In genomic region chr1:43215601-43216000, GRCm38 (mm10) we compare ENCODE assay signal across 19 mouse cellular contexts. TPM values are rescaled to one million over a fixed set of nuclear protein-coding genes. Genes with fewer than 3 reads are reported as not detected.
DNase-seq lines count a peak whose midpoint lies in the region; ATAC-seq and TF ChIP-seq lines count a peak whose summit lies in the region.
"Had no signal": no experiment of that assay in that cellular context is flagged by ENCODE, and none has a peak within 500 bp of the region (broad histone marks: within the 10 kb centered on the region; RNA-seq: fewer than 3 reads in every experiment).

No protein-coding gene starts in this region.

- H3K27me3 ChIP-seq in heart, embryonic 15.5 days = no peaks in the 10 kb centered on the region
- H3K27me3 ChIP-seq in kidney, embryonic 15.5 days = no peaks in the 10 kb centered on the region
- H3K27me3 ChIP-seq in stomach, embryonic 14.5 days (ENCODE audit: control insufficient read depth, insufficient read depth, low read length) = no peaks in the 10 kb centered on the region
- H3K27me3 ChIP-seq in stomach, postnatal 0 days (ENCODE audit: control insufficient read depth, insufficient read depth, low read length) = no peaks in the 10 kb centered on the region
- H3K27me3 ChIP-seq in stomach, embryonic 16.5 days (ENCODE audit: control insufficient read depth, insufficient read depth, low read length) = no peaks in the 10 kb centered on the region
- no peaks in the 10 kb centered on the region for H3K27me3 ChIP-seq in midbrain, embryonic 16.5 days (ENCODE audit: control insufficient read depth, insufficient read depth, low read depth, low read length)
- H3K27me3 ChIP-seq: embryonic facial prominence, embryonic 13.5 days; forebrain, embryonic 15.5 days; liver, embryonic 13.5 days had no signal

- H3K4me2 ChIP-seq in heart, embryonic 15.5 days = no peak overlapping the region
- no peak overlapping the region for H3K4me2 ChIP-seq in kidney, embryonic 15.5 days
- H3K4me2 ChIP-seq in stomach, embryonic 14.5 days (replicated peaks; ENCODE audit: low read depth, low read length) = no peak overlapping the region
- H3K4me2 ChIP-seq in stomach, postnatal 0 days (replicated peaks; ENCODE audit: low read depth) = no peak overlapping the region
- H3K4me2 ChIP-seq in stomach, embryonic 16.5 days (ENCODE audit: low read depth, low read length) = no peak overlapping the region
- H3K4me2 ChIP-seq in midbrain, embryonic 16.5 days (ENCODE audit: low read length) = no peak overlapping the region
- H3K4me2 ChIP-seq: embryonic facial prominence, embryonic 13.5 days; forebrain, embryonic 15.5 days; liver, embryonic 13.5 days had no signal

- ATAC-seq in heart, embryonic 15.5 days (replicated peaks; ENCODE audit: insufficient number of reproducible peaks, insufficient read depth, low FRiP score, low read depth) = no peak
- ATAC-seq in kidney, embryonic 15.5 days (replicated peaks; ENCODE audit: low FRiP score) = no peak; the same call in 1 of the 2 replicates
- peak; percentile 49; the same call in 1 of the 2 replicates for ATAC-seq in stomach, embryonic 14.5 days (ENCODE audit: insufficient number of reproducible peaks, insufficient read depth, low FRiP score, low read depth)
- ATAC-seq in stomach, postnatal 0 days (ENCODE audit: low FRiP score, low TSS enrichment) = no peak; the same call in 1 of the 2 replicates
- ATAC-seq in stomach, embryonic 16.5 days (ENCODE audit: insufficient read depth, low FRiP score) = peak; percentile 66; the same call in 1 of the 2 replicates
- no peak for ATAC-seq in midbrain, embryonic 16.5 days
- ATAC-seq: forebrain, embryonic 15.5 days had no signal

- TF ChIP-seq CTCF in stomach, postnatal 0 days (IDR thresholded peaks at IDR 0.05; ENCODE audit: low read depth) = no peak

- H3K4me1 ChIP-seq in heart, embryonic 15.5 days (replicated peaks) = peaks cover 31% of the 10 kb centered on the region
- H3K4me1 ChIP-seq in kidney, embryonic 15.5 days = peaks cover 13% of the 10 kb centered on the region; the same call in 1 of the 2 replicates
- H3K4me1 ChIP-seq in stomach, embryonic 14.5 days (ENCODE audit: control insufficient read depth, insufficient read depth, low read length) = peaks cover 2% of the 10 kb centered on the region; the same call in 1 of the 2 replicates
- H3K4me1 ChIP-seq in stomach, postnatal 0 days (replicated peaks; ENCODE audit: control insufficient read depth, insufficient read depth) = no peaks in the 10 kb centered on the region; the same call in 1 of the 2 replicates
- peaks cover 16% of the 10 kb centered on the region for H3K4me1 ChIP-seq in stomach, embryonic 16.5 days (ENCODE audit: control insufficient read depth, insufficient read depth, low read length)
- no peaks in the 10 kb centered on the region for H3K4me1 ChIP-seq in midbrain, embryonic 16.5 days (ENCODE audit: control insufficient read depth, insufficient read depth, low read length)
- H3K4me1 ChIP-seq: embryonic facial prominence, embryonic 13.5 days; forebrain, embryonic 15.5 days; liver, embryonic 13.5 days; megakaryocyte, embryonic 14.5 days had no signal

- DNase-seq in heart, adult 9 months (ENCODE audit: low spot score in 2 of 2) = no peak
- no peak for DNase-seq in kidney, postnatal 4 days
- DNase-seq in stomach, postnatal 0 days (ENCODE audit: low spot score) = no peak
- DNase-seq: cerebellum, adult 2 months; kidney, postnatal 14 days; left cerebral cortex, postnatal 4 days; liver, embryonic 13.5 days; midbrain, embryonic 14.5 days; thymus, adult 2 months had no signal

- no peaks in the 10 kb centered on the region for H3K36me3 ChIP-seq in heart, embryonic 15.5 days
- no peaks in the 10 kb centered on the region for H3K36me3 ChIP-seq in kidney, embryonic 15.5 days
- no peaks in the 10 kb centered on the region for H3K36me3 ChIP-seq in stomach, embryonic 14.5 days (ENCODE audit: control insufficient read depth, insufficient read depth, low read length)
- H3K36me3 ChIP-seq in stomach, postnatal 0 days (ENCODE audit: control insufficient read depth, insufficient read depth, low read length) = no peaks in the 10 kb centered on the region
- H3K36me3 ChIP-seq in stomach, embryonic 16.5 days (ENCODE audit: control insufficient read depth, insufficient read depth, low read length) = no peaks in the 10 kb centered on the region
- H3K36me3 ChIP-seq in midbrain, embryonic 16.5 days (ENCODE audit: control insufficient read depth, insufficient read depth, low read length) = no peaks in the 10 kb centered on the region
- H3K36me3 ChIP-seq: embryonic facial prominence, embryonic 13.5 days; forebrain, embryonic 15.5 days; liver, embryonic 13.5 days had no signal

- no peak for TF ChIP-seq EP300 in stomach, postnatal 0 days (optimal IDR thresholded peaks at IDR 0.05)

- no peak overlapping the region for H3K9ac ChIP-seq in heart, embryonic 15.5 days
- H3K9ac ChIP-seq in kidney, embryonic 15.5 days = no peak overlapping the region
- no peak overlapping the region for H3K9ac ChIP-seq in stomach, embryonic 14.5 days (replicated peaks; ENCODE audit: low read depth, low read length)
- no peak overlapping the region for H3K9ac ChIP-seq in stomach, postnatal 0 days (ENCODE audit: low read length)
- no peak overlapping the region for H3K9ac ChIP-seq in stomach, embryonic 16.5 days (ENCODE audit: low read length)
- no peak overlapping the region for H3K9ac ChIP-seq in midbrain, embryonic 16.5 days (ENCODE audit: low read depth, low read length)
- H3K9ac ChIP-seq: embryonic facial prominence, embryonic 13.5 days; forebrain, embryonic 15.5 days; liver, embryonic 13.5 days had no signal

- WGBS in heart, embryonic 15.5 days = 25% methylated on average over 3 of the region's 3 CpGs
- WGBS in kidney, embryonic 15.5 days = 32% methylated on average over 3 of the region's 3 CpGs
- 34% methylated on average over 3 of the region's 3 CpGs for WGBS in stomach, embryonic 14.5 days
- WGBS in stomach, postnatal 0 days = 49% methylated on average over 3 of the region's 3 CpGs
- 44% methylated on average over 3 of the region's 3 CpGs for WGBS in stomach, embryonic 16.5 days
- 78% methylated on average over 3 of the region's 3 CpGs for WGBS in midbrain, embryonic 16.5 days

- H3K27ac ChIP-seq in heart, embryonic 15.5 days = peak overlapping the region; percentile 51
- peak overlapping the region; percentile 85 for H3K27ac ChIP-seq in kidney, embryonic 15.5 days
- H3K27ac ChIP-seq in stomach, embryonic 14.5 days (ENCODE audit: low read length) = peak overlapping the region; percentile 88
- no peak overlapping the region; the same call in 1 of the 2 replicates for H3K27ac ChIP-seq in stomach, postnatal 0 days (replicated peaks)
- peak overlapping the region; percentile 81 for H3K27ac ChIP-seq in stomach, embryonic 16.5 days (ENCODE audit: low read length)
- no peak overlapping the region for H3K27ac ChIP-seq in midbrain, embryonic 16.5 days (ENCODE audit: low read length)
- H3K27ac ChIP-seq: embryonic facial prominence, embryonic 13.5 days; forebrain, embryonic 15.5 days; left cerebral cortex, adult 2 months; liver, embryonic 13.5 days had no signal

- no peaks in the 10 kb centered on the region for H3K9me3 ChIP-seq in heart, embryonic 15.5 days (replicated peaks)
- no peaks in the 10 kb centered on the region for H3K9me3 ChIP-seq in kidney, embryonic 15.5 days (replicated peaks)
- H3K9me3 ChIP-seq in stomach, embryonic 14.5 days (ENCODE audit: control insufficient read depth, low read depth, low read length) = no peaks in the 10 kb centered on the region
- H3K9me3 ChIP-seq in stomach, postnatal 0 days (ENCODE audit: control insufficient read depth, low read length) = no peaks in the 10 kb centered on the region
- H3K9me3 ChIP-seq in stomach, embryonic 16.5 days (replicated peaks; ENCODE audit: control insufficient read depth, low read length) = no peaks in the 10 kb centered on the region
- H3K9me3 ChIP-seq in midbrain, embryonic 16.5 days (replicated peaks; ENCODE audit: control insufficient read depth, low read length, poor library complexity, severe bottlenecking) = no peaks in the 10 kb centered on the region
- H3K9me3 ChIP-seq: embryonic facial prominence, embryonic 13.5 days; forebrain, embryonic 15.5 days; liver, embryonic 13.5 days; megakaryocyte, embryonic 14.5 days had no signal

- H3K4me3 ChIP-seq in heart, embryonic 15.5 days = no peak overlapping the region
- no peak overlapping the region for H3K4me3 ChIP-seq in kidney, embryonic 15.5 days (replicated peaks)
- H3K4me3 ChIP-seq in stomach, embryonic 14.5 days (ENCODE audit: low read depth, low read length) = no peak overlapping the region
- H3K4me3 ChIP-seq in stomach, postnatal 0 days (ENCODE audit: low read depth, low read length) = no peak overlapping the region
- H3K4me3 ChIP-seq in stomach, embryonic 16.5 days (replicated peaks; ENCODE audit: low read length) = no peak overlapping the region
- no peak overlapping the region for H3K4me3 ChIP-seq in midbrain, embryonic 16.5 days (ENCODE audit: low read depth, low read length)
- H3K4me3 ChIP-seq: embryonic facial prominence, embryonic 13.5 days; forebrain, embryonic 15.5 days; left cerebral cortex, adult 2 months; liver, embryonic 13.5 days; megakaryocyte, embryonic 14.5 days; myocyte had no signal

RNA-seq across cellular contexts. Expression of gene Fhl2, which starts 18.8 kb away (rescaled TPM):
- polyA plus RNA-seq in heart, embryonic 15.5 days (2015; fragmentation: Nextera tagmentation; extraction: Ambion mirVana) = 298 and 363 TPM in 2 replicates
- 90.7 and 92.4 TPM in 2 replicates for polyA plus RNA-seq in kidney, embryonic 15.5 days (2015; fragmentation: Nextera tagmentation; extraction: Ambion mirVana)
- 97.4 and 105 TPM in 2 replicates for polyA plus RNA-seq in stomach, embryonic 14.5 days (2014; fragmentation: Nextera tagmentation; extraction: Ambion mirVana)
- polyA plus RNA-seq in stomach, postnatal 0 days (2015; fragmentation: Nextera tagmentation; extraction: Ambion mirVana) = 124 and 126 TPM in 2 replicates
- 91.2 and 98.1 TPM in 2 replicates for polyA plus RNA-seq in stomach, embryonic 16.5 days (2015; fragmentation: Nextera tagmentation; extraction: Ambion mirVana)
- 22.3 and 26.2 TPM in 2 replicates for polyA plus RNA-seq in midbrain, embryonic 16.5 days (2015; fragmentation: Nextera tagmentation; extraction: Ambion mirVana)

Comparison
In these comparisons a context has a peak if more than half of its experiments do, and no peak if none do; other contexts are left out.
1. ATAC-seq: peak in stomach, embryonic 14.5 days (single experiment) and stomach, embryonic 16.5 days (single experiment); none in heart, embryonic 15.5 days (single experiment), kidney, embryonic 15.5 days (single experiment), stomach, postnatal 0 days (single experiment) and midbrain, embryonic 16.5 days (single experiment).
2. H3K27ac ChIP-seq: peak in heart, embryonic 15.5 days (single experiment), kidney, embryonic 15.5 days (single experiment), stomach, embryonic 14.5 days (single experiment) and stomach, embryonic 16.5 days (single experiment); none in stomach, postnatal 0 days (single experiment) and midbrain, embryonic 16.5 days (single experiment).